Mouse (Mus musculus) megakaryocyte, embryonic 14.5 days (primary cell): ENCODE results near the gene Myo1f. TPM values are rescaled to one million over a fixed set of nuclear protein-coding genes. Genes with fewer than 3 reads are reported as not detected.

Experiments used
- H3K27me3 ChIP-seq: replicated peaks from 2 replicates; pipeline ENCODE3; 2012; ENCODE audit warnings: inconsistent platforms
- H3K36me3 ChIP-seq: replicated peaks from 2 replicates; pipeline ENCODE3; 2012; ENCODE audit warnings: low read length, inconsistent platforms, mixed read lengths
- H3K4me1 ChIP-seq: 2 replicates; pipeline ENCODE4 v1.6.1; 2012; ENCODE audit warnings: inconsistent platforms
- H3K4me3 ChIP-seq: replicated peaks from 2 replicates; pipeline ENCODE3; 2012; ENCODE audit warnings: moderate library complexity, mild to moderate bottlenecking, inconsistent platforms
- H3K9me3 ChIP-seq: 2 replicates; pipeline ENCODE4 v1.6.1; 2012; ENCODE audit warnings: inconsistent platforms
- FLI1 ChIP-seq: IDR thresholded peaks from 2 replicates; pipeline ENCODE4 v1.6.1; 2012; ENCODE audit warnings: low read length, inconsistent platforms, mixed read lengths
- GATA1 ChIP-seq: IDR thresholded peaks from 3 replicates; pipeline ENCODE4 v1.6.1; 2012; ENCODE audit warnings: mixed read lengths, low read length, inconsistent platforms, borderline replicate concordance
- polyA plus RNA-seq: library from polyadenylated mRNA; stranded (reverse); fragments of >175 nt; gene quantifications from 2 replicates; pipeline ENCODE4 v1.2.3, GENCODE M21; 2012; ENCODE audit warnings: low replicate concordance; ENCODE audit not compliant: insufficient read depth

Myo1f gene
- polyA plus RNA-seq, 1 experiment = 19.9 TPM

DNA sequence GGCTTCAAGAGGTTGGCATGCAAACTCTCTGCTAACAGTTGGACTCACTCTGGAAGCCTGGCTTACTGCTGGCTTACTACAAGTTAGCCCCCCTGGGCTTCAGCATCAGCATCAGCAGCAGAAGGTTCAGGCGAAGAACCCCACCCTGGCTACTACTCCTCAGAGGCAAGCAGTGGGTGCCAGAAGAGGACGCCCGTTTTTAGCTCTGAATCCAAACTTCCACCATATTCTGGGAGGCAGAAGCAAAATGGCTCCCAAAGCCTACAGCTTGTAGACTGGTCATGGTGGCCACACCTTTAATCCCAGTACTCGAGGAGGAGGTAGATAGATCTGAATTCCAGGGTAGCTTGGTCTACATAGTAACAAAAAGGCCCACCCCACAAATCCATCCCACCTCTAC lies 88.6 kb downstream of the Myo1f start:
- TF ChIP-seq GATA1 = no peak
- TF ChIP-seq FLI1 = no peak
- Histone ChIP-seq H3K9me3 (no peaks in the 10 kb centered on the region), H3K4me1 (peaks cover 33% of the 10 kb centered on the region), H3K4me3 (no peak overlapping the region), H3K27me3 (no peaks in the 10 kb centered on the region), H3K36me3 (peaks cover 86% of the 10 kb centered on the region)

DNA sequence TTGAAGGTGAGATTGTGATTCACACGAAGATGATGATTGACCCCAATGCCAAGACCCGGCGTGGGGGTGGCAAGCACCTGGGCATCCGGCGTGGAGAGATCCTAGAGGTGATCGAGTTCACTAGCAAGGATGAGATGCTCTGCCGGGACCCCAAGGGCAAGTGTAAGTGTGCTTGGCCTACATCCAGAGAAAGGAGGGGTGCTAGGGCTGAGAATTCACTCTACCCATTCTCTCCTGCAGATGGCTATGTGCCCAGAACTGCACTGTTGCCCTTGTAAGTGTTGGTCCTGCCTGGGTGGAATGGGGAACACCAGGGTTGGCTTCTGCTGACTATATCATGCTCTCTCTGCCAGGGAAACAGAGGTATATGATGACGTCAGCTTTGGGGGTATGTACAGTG lies 89.6 kb downstream of the Myo1f start:
- Histone ChIP-seq H3K4me3 (no peak overlapping the region), H3K9me3 (no peaks in the 10 kb centered on the region), H3K27me3 (no peaks in the 10 kb centered on the region), H3K4me1 (peaks cover 28% of the 10 kb centered on the region), H3K36me3 (peaks cover 96% of the 10 kb centered on the region)
- TF ChIP-seq GATA1 (no peak), FLI1 (no peak)

DNA sequence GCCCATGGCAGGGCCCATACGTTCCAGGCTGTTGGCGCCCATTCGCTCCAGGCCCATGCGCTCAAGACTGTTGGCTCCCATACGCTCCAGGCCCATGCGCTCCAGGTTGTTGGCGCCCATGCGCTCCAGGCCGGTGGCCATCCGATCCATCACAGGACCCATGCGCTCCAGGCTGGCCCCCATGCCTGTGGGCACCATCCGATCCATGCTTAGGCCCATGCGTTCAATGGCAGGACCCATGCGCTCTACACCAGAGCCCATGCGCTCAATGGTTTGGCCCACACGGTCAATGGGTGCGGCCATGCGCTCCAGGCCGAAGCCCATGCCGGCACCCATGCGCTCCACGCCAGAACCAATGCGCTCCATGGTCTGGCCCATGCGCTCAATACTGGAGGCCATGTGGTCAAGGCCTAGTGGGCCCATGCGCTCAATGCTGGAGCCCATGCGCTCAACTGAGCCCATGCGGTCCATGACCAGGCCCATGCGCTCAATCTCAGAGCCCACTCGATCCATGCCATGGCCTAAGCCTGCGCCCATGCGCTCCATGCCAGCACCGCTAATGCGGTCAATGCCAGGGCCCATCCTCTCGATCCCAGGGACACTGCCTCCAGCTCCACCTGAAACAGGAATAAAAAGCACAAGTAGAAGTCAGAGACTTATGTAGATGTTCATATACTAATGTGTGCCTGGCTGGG lies 94.4 kb downstream of the Myo1f start:
- no peak overlapping the region for H3K4me3 ChIP-seq
- H3K27me3 ChIP-seq = no peaks in the 10 kb centered on the region
- H3K4me1 ChIP-seq = peaks cover 11% of the 10 kb centered on the region
- TF ChIP-seq GATA1 (no peak), FLI1 (no peak)
- H3K9me3 ChIP-seq = no peaks in the 10 kb centered on the region
- H3K36me3 ChIP-seq = peaks cover 100% of the 10 kb centered on the region

Other genes with a start within 250 kb of the Myo1f start
- 0.04 TPM in 1 of 2 replicates, not detected in the other for gene Zfp81, start 196.8 kb upstream of the Myo1f start, polyA plus RNA-seq
- gene Zfp101, start 161.1 kb upstream of the Myo1f start, polyA plus RNA-seq = 0.06 TPM in 1 of 2 replicates, not detected in the other
- not detected in 2 replicates for gene Actl9, start 122.8 kb upstream of the Myo1f start, polyA plus RNA-seq
- 11.6 and 15.5 TPM in 2 replicates for gene Adamts10, start 31.5 kb upstream of the Myo1f start, polyA plus RNA-seq
- 135 and 166 TPM in 2 replicates for gene Zfp414, start 73.4 kb downstream of the Myo1f start, polyA plus RNA-seq
- 1.9 and 3.6 TPM in 2 replicates for gene Pram1, start 82.3 kb downstream of the Myo1f start, polyA plus RNA-seq
- 70.4 and 414 TPM in 2 replicates for gene Hnrnpm, start 131.2 kb downstream of the Myo1f start, polyA plus RNA-seq
- gene March2, start 163.0 kb downstream of the Myo1f start, polyA plus RNA-seq = 77.9 and 126 TPM in 2 replicates
- 140 and 309 TPM in 2 replicates for gene Rab11b, start 204.8 kb downstream of the Myo1f start, polyA plus RNA-seq
- gene Angptl4, start 226.1 kb downstream of the Myo1f start, polyA plus RNA-seq = 0.59 and 1.5 TPM in 2 replicates